Mouse (Mus musculus) forebrain, embryonic 12.5 days (tissue): Measurements from ENCODE around the gene Ldb3. TPM values are rescaled to one million over a fixed set of nuclear protein-coding genes. Genes with fewer than 3 reads are reported as not detected.

Experiments used
- ATAC-seq: fragments of 200-750 bp; cut with Nextera tagmentation; 2 replicates; pipeline ENCODE4 v1.8.0; 2017; ENCODE audit warnings: moderate TSS enrichment; ENCODE audit not compliant: low FRiP score
- H3K27ac ChIP-seq: fragments of 300-500 bp; sonication (generic); 2 replicates; pipeline ENCODE4 v1.5.1; 2016; ENCODE audit warnings: mild to moderate bottlenecking
- H3K27me3 ChIP-seq: fragments of 300-500 bp; sonication (generic); 2 replicates; pipeline ENCODE4 v1.6.1; 2016; ENCODE audit warnings: mild to moderate bottlenecking
- H3K36me3 ChIP-seq: fragments of 300-500 bp; sonication (generic); replicated peaks from 2 replicates; pipeline ENCODE4 v1.6.1; 2016; ENCODE audit warnings: mild to moderate bottlenecking
- H3K4me1 ChIP-seq: fragments of 300-500 bp; sonication (generic); 2 replicates; pipeline ENCODE4 v1.6.1; 2016
- H3K4me2 ChIP-seq: fragments of 300-500 bp; sonication (generic); 2 replicates; pipeline ENCODE4 v1.6.1; 2016; ENCODE audit warnings: mild to moderate bottlenecking, moderate library complexity
- H3K4me3 ChIP-seq: fragments of 300-500 bp; sonication (generic); replicated peaks from 2 replicates; pipeline ENCODE4 v1.5.1; 2016; ENCODE audit warnings: mild to moderate bottlenecking
- H3K9ac ChIP-seq: fragments of 300-500 bp; sonication (generic); 2 replicates; pipeline ENCODE4 v1.6.1; 2016; ENCODE audit warnings: mild to moderate bottlenecking
- H3K9me3 ChIP-seq: fragments of 300-500 bp; sonication (generic); 2 replicates; pipeline ENCODE4 v1.6.1; 2016
- WGBS: fragments of 180-500 bp; shearing (Covaris S2); methylation state at CpG from one replicate; pipeline ENCODE4 v1.1.7; 2016; 5-methylcytosine and 5-hydroxymethylcytosine counted together
- polyA plus RNA-seq: library from polyadenylated mRNA; unstranded; fragments of >200 nt; fragmentation: Nextera tagmentation; extraction: Ambion mirVana; gene quantifications from 2 replicates; pipeline ENCODE4 v1.2.1, GENCODE M21; 2016

The Ldb3 gene
- polyA plus RNA-seq, 1 experiment from 2014 or later, result 0.20 TPM

DNA sequence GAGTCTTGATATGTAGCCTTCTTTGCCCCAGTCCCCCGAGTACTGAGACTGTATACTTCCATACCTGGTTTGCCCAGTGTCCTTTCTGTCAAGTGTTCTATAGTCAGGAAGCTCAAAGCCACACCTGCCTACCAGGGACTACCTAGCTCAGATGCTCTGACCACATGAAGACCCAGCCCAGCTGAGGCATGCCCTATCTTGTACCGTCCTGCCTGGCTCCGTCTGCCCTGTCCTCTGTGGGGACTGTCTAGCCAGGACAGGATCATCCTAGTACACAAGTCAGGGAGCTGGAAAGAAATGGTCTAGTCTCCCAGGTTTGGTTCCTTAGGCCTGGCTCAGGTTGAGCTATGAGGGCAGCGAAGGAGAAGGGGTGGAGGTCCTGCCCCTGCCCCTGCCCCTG is 19.9 kb downstream of the Ldb3 start:
- Histone ChIP-seq H3K27me3 (peaks cover 14% of the 10 kb centered on the region; the same call in 1 of the 2 replicates), H3K27ac (no peak overlapping the region), H3K36me3 (no peaks in the 10 kb centered on the region), H3K4me1 (peaks cover 7% of the 10 kb centered on the region; the same call in 1 of the 2 replicates), H3K9me3 (no peaks in the 10 kb centered on the region), H3K9ac (no peak overlapping the region), H3K4me2 (no peak overlapping the region), H3K4me3 (no peak overlapping the region)
- no peak for ATAC-seq
- 89% methylated on average over 4 of the region's 4 CpGs for WGBS

DNA sequence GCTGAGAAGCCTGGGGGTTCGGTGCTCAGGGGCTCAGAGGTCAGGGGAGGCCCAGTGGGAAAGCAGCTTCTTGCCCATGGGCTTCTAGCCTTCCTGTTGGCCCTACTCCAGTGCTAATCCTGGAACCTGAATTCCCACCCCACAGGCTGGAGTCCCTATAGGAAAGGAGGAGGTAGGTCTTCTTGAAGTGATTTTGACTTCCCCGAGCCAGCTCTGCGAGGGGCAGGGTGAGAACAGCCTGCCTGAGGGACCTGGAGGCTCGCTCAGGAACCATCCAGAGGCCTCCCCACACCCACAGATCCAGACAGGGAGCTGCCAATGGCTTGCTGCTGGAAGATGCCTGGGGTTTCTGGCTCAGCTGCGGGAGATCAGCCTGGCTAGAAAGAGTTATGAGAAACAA is 20.8 kb downstream of the Ldb3 start:
- no peak for ATAC-seq
- H3K36me3 ChIP-seq, result no peaks in the 10 kb centered on the region
- H3K4me1 ChIP-seq, result peaks cover 7% of the 10 kb centered on the region; the same call in 1 of the 2 replicates
- WGBS, result 76% methylated on average over 5 of the region's 5 CpGs
- H3K27me3 ChIP-seq, result peaks cover 14% of the 10 kb centered on the region; the same call in 1 of the 2 replicates
- H3K27ac ChIP-seq, result no peak overlapping the region
- H3K4me2 ChIP-seq, result no peak overlapping the region
- H3K9me3 ChIP-seq, result no peaks in the 10 kb centered on the region
- no peak overlapping the region for H3K9ac ChIP-seq
- H3K4me3 ChIP-seq, result no peak overlapping the region

DNA sequence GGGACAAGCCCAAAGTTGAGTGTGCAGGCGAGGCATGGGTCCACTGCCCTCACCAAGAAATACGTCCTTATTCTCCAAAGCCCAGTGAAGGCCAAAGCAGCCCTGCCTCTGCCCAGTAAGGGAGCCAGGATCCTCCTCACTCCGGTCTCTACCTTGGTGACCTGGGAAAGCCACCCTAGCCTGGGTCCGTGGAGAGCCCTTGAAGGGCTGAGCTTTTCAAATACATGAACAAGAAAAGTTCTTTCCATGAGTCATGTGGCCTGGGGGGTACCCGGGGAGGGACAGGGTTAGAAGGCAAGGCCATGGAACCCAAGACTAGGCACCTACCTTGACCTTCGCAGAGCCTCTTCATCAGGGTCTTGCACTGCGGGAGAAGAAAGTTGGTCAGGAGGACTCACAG is 22.0 kb downstream of the Ldb3 start:
- H3K27ac ChIP-seq, result no peak overlapping the region
- H3K4me2 ChIP-seq, result no peak overlapping the region
- peaks cover 7% of the 10 kb centered on the region; the same call in 1 of the 2 replicates for H3K4me1 ChIP-seq
- 89% methylated on average over 7 of the region's 7 CpGs for WGBS
- peaks cover 14% of the 10 kb centered on the region; the same call in 1 of the 2 replicates for H3K27me3 ChIP-seq
- H3K9ac ChIP-seq, result no peak overlapping the region
- H3K9me3 ChIP-seq, result no peaks in the 10 kb centered on the region
- no peak for ATAC-seq
- no peak overlapping the region for H3K4me3 ChIP-seq
- no peaks in the 10 kb centered on the region for H3K36me3 ChIP-seq

- H3K4me2 ChIP-seq, result no peak overlapping the region
- H3K27ac ChIP-seq, result no peak overlapping the region
- H3K27me3 ChIP-seq, result peaks cover 14% of the 10 kb centered on the region; the same call in 1 of the 2 replicates
- no peaks in the 10 kb centered on the region for H3K9me3 ChIP-seq
- no peak overlapping the region for H3K9ac ChIP-seq
- no peak for ATAC-seq
- H3K4me3 ChIP-seq, result no peak overlapping the region
- H3K36me3 ChIP-seq, result no peaks in the 10 kb centered on the region
- peaks cover 7% of the 10 kb centered on the region; the same call in 1 of the 2 replicates for H3K4me1 ChIP-seq
- WGBS, result 76% methylated on average over 17 of the region's 17 CpGs
Measured at GRCm38 (mm10) chr14:34565711-34566110, 22.8 kb downstream of the Ldb3 start.

GRCm38 (mm10) chr14:34564646-34565045 is 23.8 kb downstream of the Ldb3 start:
- Histone ChIP-seq H3K36me3 (no peaks in the 10 kb centered on the region), H3K27ac (no peak overlapping the region), H3K4me1 (peaks cover 4% of the 10 kb centered on the region; the same call in 1 of the 2 replicates), H3K9me3 (no peaks in the 10 kb centered on the region), H3K4me3 (no peak overlapping the region), H3K27me3 (peaks cover 11% of the 10 kb centered on the region; the same call in 1 of the 2 replicates), H3K9ac (no peak overlapping the region), H3K4me2 (no peak overlapping the region)
- ATAC-seq, result no peak
- 83% methylated on average over 5 of the region's 5 CpGs for WGBS

DNA sequence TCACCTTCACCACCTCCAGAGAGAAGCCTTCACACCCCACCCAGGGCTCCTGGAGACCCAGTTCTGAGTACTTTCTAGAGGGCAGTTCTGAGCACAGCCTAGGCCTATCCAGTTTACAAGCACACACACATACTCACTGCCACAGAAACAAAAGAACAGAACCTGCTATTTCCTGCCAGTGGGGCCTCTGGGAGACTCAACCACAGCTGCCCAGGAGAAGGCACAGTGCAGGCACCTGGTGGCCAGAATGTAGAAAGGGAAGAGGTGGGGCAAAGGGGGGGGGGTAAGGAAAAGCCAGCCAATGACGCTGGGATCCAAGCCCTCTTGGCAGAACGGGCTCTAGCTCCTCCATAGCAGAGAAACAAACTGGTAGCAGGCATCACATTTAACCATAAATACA is 26.1 kb downstream of the Ldb3 start:
- Histone ChIP-seq H3K27me3 (no peaks in the 10 kb centered on the region), H3K9ac (no peak overlapping the region), H3K36me3 (no peaks in the 10 kb centered on the region), H3K27ac (no peak overlapping the region), H3K9me3 (no peaks in the 10 kb centered on the region), H3K4me3 (no peak overlapping the region), H3K4me1 (no peaks in the 10 kb centered on the region), H3K4me2 (no peak overlapping the region)
- WGBS, result 27% methylated on average over 2 of the region's 2 CpGs
- ATAC-seq, result no peak

- Histone ChIP-seq H3K4me2 (no peak overlapping the region), H3K27ac (no peak overlapping the region), H3K27me3 (no peaks in the 10 kb centered on the region), H3K4me3 (no peak overlapping the region), H3K9ac (no peak overlapping the region), H3K4me1 (no peaks in the 10 kb centered on the region), H3K36me3 (no peaks in the 10 kb centered on the region), H3K9me3 (no peaks in the 10 kb centered on the region)
- no peak for ATAC-seq
- WGBS, result 89% methylated on average over 8 of the region's 8 CpGs
Measured at GRCm38 (mm10) chr14:34561647-34562046, 26.8 kb downstream of the Ldb3 start.

DNA sequence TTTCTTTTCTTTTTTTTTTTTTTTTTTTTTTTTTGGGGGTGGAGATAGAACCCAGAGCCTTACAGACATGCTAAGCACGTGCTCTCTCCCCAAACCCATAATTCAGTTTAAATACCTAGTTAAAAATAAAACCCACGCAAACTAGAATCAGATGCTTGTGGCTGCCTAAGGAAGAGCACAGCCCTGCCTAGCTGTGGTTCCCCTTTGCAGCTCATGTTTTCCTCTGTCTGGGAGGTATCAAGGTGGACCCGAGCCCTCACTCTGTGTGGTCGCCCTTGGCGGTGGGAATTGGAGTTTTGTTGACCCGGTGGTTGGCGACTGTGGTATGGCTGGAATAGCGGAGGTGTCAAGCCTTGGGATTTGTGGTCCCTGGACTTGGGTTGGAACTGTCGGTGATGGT is 29.5 kb downstream of the Ldb3 start:
- H3K4me2 ChIP-seq, result no peak overlapping the region
- H3K4me1 ChIP-seq, result no peaks in the 10 kb centered on the region
- no peak for ATAC-seq
- H3K9me3 ChIP-seq, result no peaks in the 10 kb centered on the region
- 91% methylated on average over 9 of the region's 9 CpGs for WGBS
- no peaks in the 10 kb centered on the region for H3K27me3 ChIP-seq
- no peak overlapping the region for H3K27ac ChIP-seq
- H3K4me3 ChIP-seq, result no peak overlapping the region
- H3K9ac ChIP-seq, result no peak overlapping the region
- no peaks in the 10 kb centered on the region for H3K36me3 ChIP-seq

DNA sequence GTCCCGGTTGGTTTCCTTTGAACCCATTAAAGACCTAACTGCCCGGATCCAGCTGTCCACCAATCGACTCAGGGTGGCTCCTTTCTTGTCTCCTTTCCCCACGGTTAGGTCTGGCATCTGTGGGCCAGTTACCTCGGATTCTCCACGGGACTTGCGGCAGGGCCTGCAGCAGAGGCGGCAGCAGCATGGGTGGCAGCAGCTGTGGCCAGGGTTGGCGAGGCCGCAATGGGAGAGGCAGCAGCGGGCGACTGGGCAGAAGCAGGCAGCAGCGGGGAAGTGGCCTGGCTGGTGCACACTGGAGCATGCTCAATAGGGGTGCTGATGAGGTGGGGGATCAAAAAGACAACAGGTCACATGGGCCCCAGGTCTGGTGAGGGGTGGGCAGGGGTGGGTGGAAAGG is 33.3 kb downstream of the Ldb3 start:
- Histone ChIP-seq H3K27ac (no peak overlapping the region), H3K4me1 (no peaks in the 10 kb centered on the region), H3K4me3 (no peak overlapping the region), H3K27me3 (0 out of 2 replicates have a peak, but pooled peaks cover 5% of the 10 kb centered on the region), H3K4me2 (no peak overlapping the region), H3K36me3 (no peaks in the 10 kb centered on the region), H3K9me3 (no peaks in the 10 kb centered on the region), H3K9ac (no peak overlapping the region)
- 76% methylated on average over 13 of the region's 13 CpGs for WGBS
- ATAC-seq, result no peak

GRCm38 (mm10) chr14:34554047-34554446 is 34.4 kb downstream of the Ldb3 start:
- WGBS, result 80% methylated on average over 3 of the region's 3 CpGs
- Histone ChIP-seq H3K4me2 (no peak overlapping the region), H3K36me3 (no peaks in the 10 kb centered on the region), H3K27ac (no peak overlapping the region), H3K4me3 (no peak overlapping the region), H3K27me3 (0 out of 2 replicates have a peak, but pooled peaks cover 5% of the 10 kb centered on the region), H3K9ac (no peak overlapping the region), H3K9me3 (no peaks in the 10 kb centered on the region), H3K4me1 (no peaks in the 10 kb centered on the region)
- no peak for ATAC-seq

- no peak for ATAC-seq
- H3K27ac ChIP-seq, result no peak overlapping the region
- H3K4me1 ChIP-seq, result peaks cover 2% of the 10 kb centered on the region; the same call in 1 of the 2 replicates
- 96% methylated on average over 6 of the region's 6 CpGs for WGBS
- H3K9ac ChIP-seq, result no peak overlapping the region
- H3K4me3 ChIP-seq, result no peak overlapping the region
- 0 out of 2 replicates have a peak, but pooled peaks cover 5% of the 10 kb centered on the region for H3K27me3 ChIP-seq
- no peaks in the 10 kb centered on the region for H3K36me3 ChIP-seq
- H3K9me3 ChIP-seq, result no peaks in the 10 kb centered on the region
- H3K4me2 ChIP-seq, result no peak overlapping the region
Measured at GRCm38 (mm10) chr14:34553470-34553869, 35.0 kb downstream of the Ldb3 start.

DNA sequence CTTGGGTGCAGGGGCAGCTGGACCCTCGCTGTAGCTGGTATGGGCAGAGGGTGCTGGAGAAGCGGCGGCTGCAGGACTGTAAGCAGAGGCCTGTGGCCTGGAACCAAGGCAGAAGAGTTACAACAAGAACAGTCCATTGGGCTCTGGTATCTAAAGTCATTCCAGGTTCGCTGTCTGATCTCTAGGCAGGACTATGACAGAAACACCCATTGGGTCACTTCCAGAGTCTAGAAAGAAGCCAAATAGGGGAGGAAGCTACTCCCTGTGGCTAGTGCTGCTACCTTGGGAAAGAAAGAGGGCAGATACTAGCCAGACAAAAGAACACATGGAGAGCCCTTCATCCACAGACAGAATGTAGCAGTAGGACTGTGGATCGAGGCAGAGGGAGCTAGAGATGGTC is 36.3 kb downstream of the Ldb3 start:
- Histone ChIP-seq H3K27ac (no peak overlapping the region), H3K9ac (no peak overlapping the region), H3K36me3 (no peaks in the 10 kb centered on the region), H3K9me3 (no peaks in the 10 kb centered on the region), H3K4me1 (peaks cover 10% of the 10 kb centered on the region), H3K27me3 (peaks cover 10% of the 10 kb centered on the region; the same call in 1 of the 2 replicates), H3K4me3 (no peak overlapping the region), H3K4me2 (no peak overlapping the region)
- ATAC-seq, result no peak
- 87% methylated on average over 5 of the region's 5 CpGs for whole genome bisulfite sequencing

DNA sequence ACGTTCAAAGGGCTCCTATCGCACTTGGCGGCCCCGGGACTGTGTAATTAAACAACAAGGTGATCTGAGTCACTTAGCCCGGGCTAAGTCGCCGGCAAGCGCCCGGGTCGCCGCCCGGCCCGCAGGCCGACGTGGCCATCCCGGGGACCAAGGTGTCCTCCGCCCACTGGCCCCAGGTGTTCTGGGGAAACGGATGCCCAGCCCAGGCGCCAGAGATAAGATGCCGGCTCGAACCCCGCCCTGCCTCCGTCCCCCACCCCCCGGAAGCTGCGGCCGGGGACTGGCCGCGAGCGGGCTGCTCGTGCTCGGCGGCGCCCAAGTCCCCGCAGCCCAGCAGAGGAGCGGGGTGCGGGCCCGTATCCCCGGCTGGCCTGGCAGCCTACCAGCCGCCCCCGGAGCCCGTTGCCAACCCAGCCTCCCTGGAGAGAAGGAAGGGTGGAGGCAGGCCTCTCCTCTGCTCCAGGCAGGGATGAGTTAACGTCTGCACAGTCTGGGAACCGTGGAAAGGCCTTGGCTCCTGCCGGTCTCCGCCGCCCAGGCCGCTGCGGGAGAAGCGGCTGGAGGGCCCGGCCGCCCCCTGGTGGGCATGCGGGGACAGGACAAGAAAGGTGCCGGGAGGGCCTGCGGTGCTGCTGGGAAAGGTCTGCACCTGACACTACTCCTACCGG is 39.3 kb downstream of the Ldb3 start:
- under 1% methylated on average over 55 of the region's 55 CpGs for WGBS
- Histone ChIP-seq H3K36me3 (no peaks in the 10 kb centered on the region), H3K4me2 (peak overlapping the region; percentile 63), H3K9ac (peak overlapping the region; percentile 82), H3K4me3 (peak overlapping the region; percentile 73), H3K27ac (peak overlapping the region; percentile 82), H3K4me1 (peaks cover 10% of the 10 kb centered on the region), H3K9me3 (no peaks in the 10 kb centered on the region), H3K27me3 (peaks cover 22% of the 10 kb centered on the region; the same call in 1 of the 2 replicates)
- peak; percentile 95 for ATAC-seq
